Mouse (Mus musculus) liver, embryonic 12.5 days (tissue): ENCODE measurements around the gene Nlrp10. TPM values are rescaled to one million over a fixed set of nuclear protein-coding genes. Genes with fewer than 3 reads are reported as not detected.

Source experiments
- ATAC-seq: fragments of 200-750 bp; cut with Nextera tagmentation; 2 replicates; pipeline ENCODE4 v1.8.0; 2017; ENCODE audit warnings: moderate number of reproducible peaks, mild to moderate bottlenecking, moderate library complexity
- H3K27ac ChIP-seq: fragments of 300-500 bp; sonication (generic); 2 replicates; pipeline ENCODE4 v1.5.1; 2016; ENCODE audit warnings: mild to moderate bottlenecking
- H3K27me3 ChIP-seq: fragments of 300-500 bp; sonication (generic); replicated peaks from 2 replicates; pipeline ENCODE4 v1.6.1; 2016; ENCODE audit warnings: mild to moderate bottlenecking, moderate library complexity
- H3K36me3 ChIP-seq: fragments of 300-500 bp; sonication (generic); 2 replicates; pipeline ENCODE4 v1.6.1; 2016; ENCODE audit warnings: mild to moderate bottlenecking, moderate library complexity
- H3K4me1 ChIP-seq: fragments of 300-500 bp; sonication (generic); 2 replicates; pipeline ENCODE4 v1.6.1; 2016
- H3K4me2 ChIP-seq: fragments of 300-500 bp; sonication (generic); 2 replicates; pipeline ENCODE4 v1.6.1; 2016; ENCODE audit warnings: mild to moderate bottlenecking, moderate library complexity
- H3K4me3 ChIP-seq: fragments of 300-500 bp; sonication (generic); 2 replicates; pipeline ENCODE4 v1.5.1; 2016; ENCODE audit warnings: mild to moderate bottlenecking, moderate library complexity
- H3K9ac ChIP-seq: fragments of 300-500 bp; sonication (generic); 2 replicates; pipeline ENCODE4 v1.6.1; 2016; ENCODE audit warnings: mild to moderate bottlenecking, moderate library complexity
- H3K9me3 ChIP-seq: fragments of 300-500 bp; sonication (generic); replicated peaks from 2 replicates; pipeline ENCODE4 v1.6.1; 2016; ENCODE audit warnings: mild to moderate bottlenecking, moderate library complexity
- WGBS: fragments of 180-500 bp; shearing (Covaris S2); methylation state at CpG from one replicate; pipeline ENCODE4 v1.1.7; 2016; ENCODE audit not compliant: insufficient replicate concordance; 5-methylcytosine and 5-hydroxymethylcytosine counted together
- polyA plus RNA-seq: library from polyadenylated mRNA; unstranded; fragments of >200 nt; fragmentation: Nextera tagmentation; extraction: Ambion mirVana; gene quantifications from 2 replicates; pipeline ENCODE4 v1.2.1, GENCODE M21; 2016

The Nlrp10 gene
- polyA plus RNA-seq: 0.08 and 0.10 TPM in 2 replicates

DNA sequence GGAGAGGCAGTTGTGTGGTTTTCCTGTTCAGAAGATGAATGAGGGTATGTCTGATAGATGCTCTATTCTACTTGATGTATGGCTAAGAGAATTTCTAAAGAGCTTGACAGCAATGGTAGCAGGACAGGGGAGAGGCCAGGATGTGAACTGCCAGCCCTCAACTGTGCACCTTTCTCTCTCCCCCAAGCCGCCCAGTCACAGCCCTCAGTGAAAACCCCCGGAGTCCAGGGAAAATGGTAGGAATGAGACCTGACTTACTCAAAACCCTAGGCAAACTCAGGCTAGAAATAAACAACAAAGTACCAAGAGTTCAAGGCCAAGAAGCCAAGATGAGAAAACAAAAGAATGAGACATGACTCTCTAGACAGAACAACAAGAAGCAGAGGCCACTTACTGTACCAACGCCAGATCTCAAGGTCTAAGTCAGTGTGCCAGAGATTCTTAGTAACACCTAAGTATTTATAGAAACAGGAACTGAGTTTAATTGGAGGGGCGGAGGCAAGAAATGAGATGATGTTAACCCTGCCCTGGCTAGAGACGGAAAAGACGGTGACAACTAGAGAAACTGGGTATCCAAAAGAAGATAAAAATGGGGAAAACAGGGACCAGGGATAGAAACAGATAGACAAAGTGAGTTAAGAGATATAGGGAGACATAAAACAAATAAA lies at the start of gene Nlrp10:
Gene Nlrp10 (minus strand): TSS at position 453 of the 668 bp plus-strand sequence.
- H3K4me1 ChIP-seq: peaks cover 2% of the 10 kb centered on the region
- H3K9ac ChIP-seq: no peak within 1 kb of the TSS
- ATAC-seq: no peak
- no peaks in the 10 kb centered on the region for H3K36me3 ChIP-seq
- H3K9me3 ChIP-seq: no peaks in the 10 kb centered on the region
- H3K27me3 ChIP-seq: peaks cover 4% of the 10 kb centered on the region; the same call in 1 of the 2 replicates
- H3K27ac ChIP-seq: no peak within 1 kb of the TSS
- H3K4me3 ChIP-seq: no peak within 1 kb of the TSS
- no peak within 1 kb of the TSS for H3K4me2 ChIP-seq
- 39% methylated on average over 6 of the region's 6 CpGs for WGBS

DNA sequence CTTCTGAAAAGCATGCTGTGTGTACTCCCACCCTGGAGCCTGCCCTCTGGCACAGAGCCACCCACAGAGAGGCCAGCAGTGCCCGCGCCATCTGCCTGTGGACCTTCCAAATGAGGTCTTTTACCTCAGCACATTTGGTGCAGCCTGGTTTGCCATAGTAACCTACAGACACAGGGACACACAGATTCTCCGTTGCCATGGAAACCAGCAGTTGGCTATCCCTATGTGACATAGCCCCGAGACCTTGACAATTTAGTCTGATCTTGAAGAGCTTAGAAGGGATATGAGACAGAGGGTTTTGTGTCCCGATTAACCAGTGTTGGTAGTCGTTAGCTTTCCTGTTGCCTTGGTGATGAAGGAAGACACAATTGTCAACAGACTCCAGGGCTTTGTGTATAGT lies 42.3 kb upstream of the Nlrp10 start:
- no peak for ATAC-seq
- WGBS: 62% methylated on average over 6 of the region's 6 CpGs

DNA sequence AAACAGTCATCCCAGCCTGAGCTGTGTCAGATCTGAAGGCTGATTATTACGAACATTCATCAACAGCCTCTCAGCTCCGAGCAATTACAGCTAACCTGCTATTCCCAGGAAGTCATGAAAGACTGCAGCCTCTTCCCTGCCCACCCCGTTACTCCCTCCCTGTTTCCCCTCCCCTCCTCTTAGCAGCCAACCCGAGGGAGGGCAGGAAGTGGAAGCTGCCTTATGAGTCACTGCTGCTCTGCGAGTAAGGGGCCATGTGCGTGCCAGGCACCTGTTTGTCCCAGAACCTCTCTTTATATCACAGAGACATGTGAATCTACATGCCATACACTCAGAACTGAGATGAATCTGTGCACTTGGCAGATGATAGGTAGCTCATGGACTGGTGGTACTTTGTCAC lies 38.2 kb upstream of the Nlrp10 start:
- Histone ChIP-seq H3K36me3 (no peaks in the 10 kb centered on the region), H3K9ac (no peak overlapping the region), H3K4me2 (no peak overlapping the region), H3K27me3 (0 out of 2 replicates have a peak, but pooled peaks cover 3% of the 10 kb centered on the region), H3K4me3 (no peak overlapping the region), H3K27ac (no peak overlapping the region), H3K9me3 (no peaks in the 10 kb centered on the region), H3K4me1 (no peaks in the 10 kb centered on the region)
- WGBS: 33% methylated on average over 6 of the region's 6 CpGs
- no peak for ATAC-seq

More for the DNA sequence above, 42.3 kb upstream of the Nlrp10 start:
- no peak overlapping the region for H3K9ac ChIP-seq
- H3K27me3 ChIP-seq: 0 out of 2 replicates have a peak, but pooled peaks cover 3% of the 10 kb centered on the region
- no peak overlapping the region for H3K4me3 ChIP-seq
- no peak overlapping the region for H3K27ac ChIP-seq
- H3K4me1 ChIP-seq: no peaks in the 10 kb centered on the region
- H3K9me3 ChIP-seq: no peaks in the 10 kb centered on the region
- H3K4me2 ChIP-seq: no peak overlapping the region
- no peaks in the 10 kb centered on the region for H3K36me3 ChIP-seq

DNA sequence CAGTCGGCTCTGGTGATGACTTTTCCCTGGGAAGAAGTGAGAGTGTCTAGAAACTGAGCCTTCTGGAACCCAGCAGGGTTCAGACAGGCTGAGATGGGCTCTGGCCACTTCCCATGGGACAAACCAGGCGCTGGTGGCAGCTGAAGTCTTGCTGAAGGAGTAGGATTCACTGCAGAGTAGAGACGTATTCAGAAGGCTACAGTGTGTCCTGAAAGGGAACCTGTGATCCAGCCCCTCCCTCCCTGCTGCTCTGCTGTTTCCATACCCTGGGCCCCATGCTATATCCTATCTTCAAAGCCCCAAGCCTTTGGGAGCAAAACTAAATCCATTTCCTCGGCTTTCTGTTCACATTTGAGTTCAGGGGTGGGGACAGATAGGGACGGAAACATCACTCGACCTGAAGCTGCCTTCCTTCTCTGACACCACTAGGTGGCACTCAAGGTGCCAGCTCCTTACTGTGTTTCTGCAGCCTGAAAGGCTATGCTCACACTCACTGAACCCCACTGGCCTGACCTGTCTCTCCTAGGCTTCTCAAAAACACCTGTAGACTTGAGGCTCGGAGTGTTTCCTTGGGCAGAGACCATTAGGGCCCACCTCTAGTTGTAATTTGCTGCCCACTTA lies 36.9 kb upstream of the Nlrp10 start:
- 20% methylated on average over 7 of the region's 7 CpGs for WGBS
- H3K36me3 ChIP-seq: no peaks in the 10 kb centered on the region
- H3K27me3 ChIP-seq: 0 out of 2 replicates have a peak, but pooled peaks cover 9% of the 10 kb centered on the region
- peak; percentile 49; the same call in 1 of the 2 replicates for ATAC-seq
- no peak overlapping the region for H3K9ac ChIP-seq
- H3K4me3 ChIP-seq: no peak overlapping the region
- no peaks in the 10 kb centered on the region for H3K4me1 ChIP-seq
- H3K4me2 ChIP-seq: no peak overlapping the region
- no peak overlapping the region for H3K27ac ChIP-seq
- no peaks in the 10 kb centered on the region for H3K9me3 ChIP-seq

DNA sequence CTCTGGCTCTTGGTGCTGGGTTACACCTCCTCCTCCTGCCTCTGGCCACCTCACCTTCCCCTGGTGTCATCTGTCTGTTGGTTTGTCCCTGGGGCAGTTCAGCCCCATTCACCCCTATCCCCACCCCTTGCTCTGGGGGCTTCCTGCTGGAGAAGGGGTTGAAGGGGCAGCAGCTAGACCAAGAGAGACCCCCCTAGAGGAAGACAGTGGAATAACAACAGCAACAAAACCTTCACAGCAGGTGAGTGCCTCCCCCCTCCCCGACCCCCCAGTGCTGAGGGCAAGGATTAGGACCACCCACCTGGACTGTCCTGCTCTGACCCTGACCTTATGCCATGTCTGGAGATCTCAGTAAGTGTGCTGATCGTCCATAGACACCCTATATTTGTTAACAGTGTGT lies 36.0 kb upstream of the Nlrp10 start:
- Histone ChIP-seq H3K27me3 (0 out of 2 replicates have a peak, but pooled peaks cover 9% of the 10 kb centered on the region), H3K9me3 (no peaks in the 10 kb centered on the region), H3K4me2 (no peak overlapping the region), H3K4me1 (no peaks in the 10 kb centered on the region), H3K4me3 (no peak overlapping the region), H3K9ac (no peak overlapping the region), H3K36me3 (no peaks in the 10 kb centered on the region), H3K27ac (no peak overlapping the region)
- WGBS: 19% methylated on average over 2 of the region's 2 CpGs
- ATAC-seq: no peak

DNA sequence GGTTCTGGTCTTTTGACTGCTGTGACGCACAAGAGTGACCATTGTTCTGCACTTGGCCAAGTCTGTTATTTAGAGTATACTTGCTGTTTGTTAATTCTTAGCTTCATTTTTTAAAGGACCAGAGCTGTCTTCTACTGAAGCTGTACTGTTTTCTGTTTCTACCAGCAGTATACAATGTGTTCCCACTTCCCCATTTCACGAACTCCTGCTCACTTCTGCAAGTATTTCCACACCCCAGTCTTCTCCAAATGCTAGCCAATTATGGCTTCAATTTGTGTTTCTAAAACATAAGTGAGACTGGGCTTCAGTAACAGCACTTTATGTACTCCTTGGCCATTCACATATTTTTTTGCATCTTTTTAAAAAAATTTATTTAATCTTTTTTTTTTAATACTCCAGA lies 27.8 kb upstream of the Nlrp10 start:
- H3K27me3 ChIP-seq: peaks cover 19% of the 10 kb centered on the region
- H3K9me3 ChIP-seq: no peaks in the 10 kb centered on the region
- H3K4me2 ChIP-seq: no peak overlapping the region
- H3K9ac ChIP-seq: no peak overlapping the region
- WGBS: 39% methylated on average over 2 of the region's 2 CpGs
- H3K4me3 ChIP-seq: no peak overlapping the region
- H3K27ac ChIP-seq: no peak overlapping the region
- no peak for ATAC-seq
- no peaks in the 10 kb centered on the region for H3K36me3 ChIP-seq
- no peaks in the 10 kb centered on the region for H3K4me1 ChIP-seq

DNA sequence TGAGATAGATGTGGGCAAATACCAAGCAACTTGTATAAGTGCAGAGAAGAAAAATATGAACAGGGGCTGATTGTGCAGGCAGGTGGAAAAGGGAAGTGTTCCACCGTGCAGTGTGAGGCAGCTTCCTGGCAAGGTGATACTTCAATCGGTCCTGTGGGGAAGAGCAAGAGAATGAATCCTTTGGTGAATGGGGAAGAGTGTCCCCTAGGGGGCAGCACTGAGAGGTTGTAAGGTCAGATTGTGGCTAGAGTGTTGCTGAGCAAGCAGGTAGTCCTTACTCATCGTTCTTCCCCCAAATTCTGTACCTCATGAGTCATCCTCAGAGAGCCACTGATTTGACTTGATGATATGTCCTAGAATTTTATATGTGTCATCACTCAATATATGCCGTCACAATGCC lies 24.2 kb upstream of the Nlrp10 start:
- no peak overlapping the region for H3K9ac ChIP-seq
- no peak for ATAC-seq
- no peaks in the 10 kb centered on the region for H3K36me3 ChIP-seq
- 37% methylated on average over 4 of the region's 4 CpGs for WGBS
- peaks cover 9% of the 10 kb centered on the region for H3K4me1 ChIP-seq
- H3K27ac ChIP-seq: no peak overlapping the region
- H3K27me3 ChIP-seq: peaks cover 46% of the 10 kb centered on the region
- no peaks in the 10 kb centered on the region for H3K9me3 ChIP-seq
- no peak overlapping the region for H3K4me2 ChIP-seq
- H3K4me3 ChIP-seq: no peak overlapping the region

DNA sequence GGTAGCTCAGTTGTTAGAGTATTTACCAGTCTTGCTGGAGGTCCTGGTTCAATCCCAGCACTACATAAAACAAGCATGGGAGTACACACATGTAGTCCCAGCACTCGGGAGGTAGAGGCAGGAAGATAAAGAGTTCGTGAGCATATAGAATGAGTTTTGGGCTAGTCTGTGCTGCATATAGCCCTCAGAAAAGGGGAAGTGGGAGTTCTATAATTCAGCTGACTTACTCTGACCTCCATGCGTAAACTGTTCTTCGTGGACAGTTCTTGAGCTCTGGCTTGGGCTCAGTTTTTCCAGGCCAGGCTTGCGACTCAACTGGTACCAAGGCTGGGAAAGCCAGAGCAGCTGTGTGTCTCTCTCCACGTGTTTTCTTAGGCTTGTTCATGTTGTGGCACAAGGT lies 22.8 kb upstream of the Nlrp10 start:
- Histone ChIP-seq H3K36me3 (no peaks in the 10 kb centered on the region), H3K27ac (no peak overlapping the region), H3K9me3 (no peaks in the 10 kb centered on the region), H3K4me3 (no peak overlapping the region), H3K4me2 (no peak overlapping the region), H3K27me3 (peaks cover 60% of the 10 kb centered on the region), H3K4me1 (peaks cover 9% of the 10 kb centered on the region), H3K9ac (no peak overlapping the region)
- 40% methylated on average over 6 of the region's 6 CpGs for WGBS
- no peak for ATAC-seq

DNA sequence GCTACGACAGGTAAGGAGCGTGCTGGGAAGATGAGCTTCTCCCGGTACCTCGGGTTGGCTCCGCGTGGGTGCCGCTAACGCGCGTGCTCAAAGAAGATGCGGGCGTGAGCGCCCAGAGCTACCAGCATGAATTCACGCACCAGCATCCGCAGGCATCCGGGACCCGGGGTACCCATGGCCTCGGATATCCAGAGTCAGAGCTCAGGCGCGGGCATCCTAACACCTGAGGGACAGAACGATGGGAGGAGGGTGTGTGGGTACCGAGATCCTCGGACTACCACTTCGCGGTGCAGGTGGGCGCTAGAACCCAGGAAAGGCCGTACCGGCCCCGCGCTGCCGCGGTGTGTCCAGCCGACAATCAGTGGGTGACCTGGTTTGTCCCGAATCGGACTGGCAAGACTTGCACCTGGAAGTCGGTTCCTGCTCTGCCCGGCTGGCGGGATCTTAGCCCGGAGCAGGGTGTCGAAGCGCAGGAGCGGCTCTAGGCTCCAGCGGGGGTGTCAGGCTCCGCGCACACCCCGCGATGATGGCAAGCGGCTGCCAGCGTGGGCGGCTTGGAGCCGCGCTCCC lies 20.9 kb upstream of the Nlrp10 start:
- no peak overlapping the region for H3K9ac ChIP-seq
- H3K4me1 ChIP-seq: peaks cover 9% of the 10 kb centered on the region
- H3K4me2 ChIP-seq: peak overlapping the region; percentile 60
- no peaks in the 10 kb centered on the region for H3K9me3 ChIP-seq
- peak overlapping the region; percentile 40 for H3K4me3 ChIP-seq
- H3K27ac ChIP-seq: no peak overlapping the region
- peaks cover under 1% of the 10 kb centered on the region; the same call in 1 of the 2 replicates for H3K36me3 ChIP-seq
- 3% methylated on average over 52 of the region's 52 CpGs for WGBS
- H3K27me3 ChIP-seq: peaks cover 59% of the 10 kb centered on the region
- peak; percentile 16; the same call in 1 of the 2 replicates for ATAC-seq

DNA sequence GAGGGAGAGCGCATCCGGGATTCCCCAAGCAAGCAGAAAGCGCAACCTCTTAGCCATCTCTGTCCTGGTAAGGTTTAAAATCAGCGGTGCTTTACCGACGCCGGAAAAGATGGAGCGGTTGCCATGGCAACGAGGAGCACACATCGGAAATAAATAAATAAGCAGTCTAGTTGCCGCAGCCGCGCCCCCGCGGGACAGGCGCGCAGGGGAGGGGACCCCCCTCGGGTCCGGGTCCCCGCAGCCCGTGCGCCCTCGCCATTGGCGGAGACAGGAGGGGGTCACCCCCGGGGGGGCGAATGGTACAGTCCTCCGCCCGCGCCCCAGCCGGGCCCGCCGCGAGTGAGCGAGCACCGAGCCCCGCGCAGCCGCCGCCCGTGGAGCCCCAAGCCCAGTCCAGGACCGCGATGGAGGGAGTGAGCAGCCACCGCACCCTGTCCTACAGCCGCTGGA lies 20.4 kb upstream of the Nlrp10 start, which contains the start of gene Tub:
Gene Tub (plus strand): TSS at position 27 of the 450 bp plus-strand sequence.
- 2% methylated on average over 44 of the region's 44 CpGs for WGBS
- H3K27me3 ChIP-seq: peaks cover 57% of the 10 kb centered on the region
- no peak within 1 kb of the TSS for H3K27ac ChIP-seq
- H3K4me1 ChIP-seq: peaks cover 9% of the 10 kb centered on the region
- peak within 1 kb of the TSS; percentile 60 for H3K4me2 ChIP-seq
- H3K9ac ChIP-seq: no peak within 1 kb of the TSS
- H3K36me3 ChIP-seq: peaks cover 5% of the 10 kb centered on the region
- no peaks in the 10 kb centered on the region for H3K9me3 ChIP-seq
- 0 out of 2 replicates have a peak, but pooled peaks have one; percentile 31 for ATAC-seq
- H3K4me3 ChIP-seq: peak within 1 kb of the TSS; percentile 40

DNA sequence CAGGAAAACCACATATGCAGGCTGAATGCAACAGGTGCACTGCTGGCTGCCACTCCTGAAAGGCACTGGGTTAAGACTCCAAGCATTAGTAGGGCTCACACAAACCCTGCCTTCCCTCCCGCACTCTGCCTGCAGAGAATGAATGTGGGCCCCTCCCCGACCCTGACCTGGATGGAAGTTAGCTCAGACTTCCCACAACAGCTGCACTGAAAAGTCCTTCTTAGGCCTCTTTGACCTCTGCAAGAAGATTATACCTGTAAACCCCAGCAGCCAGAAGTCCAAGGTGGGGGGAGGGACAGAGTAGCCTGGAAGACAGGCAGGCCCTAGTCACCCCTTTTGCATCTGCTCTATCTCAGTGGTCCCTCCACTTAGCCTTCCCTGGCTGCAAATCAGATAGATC lies 19.3 kb upstream of the Nlrp10 start:
- ATAC-seq: no peak
- Histone ChIP-seq H3K4me2 (no peak overlapping the region), H3K27ac (no peak overlapping the region), H3K4me1 (peaks cover 9% of the 10 kb centered on the region), H3K4me3 (no peak overlapping the region), H3K36me3 (peaks cover 13% of the 10 kb centered on the region), H3K9me3 (no peaks in the 10 kb centered on the region), H3K27me3 (peaks cover 57% of the 10 kb centered on the region), H3K9ac (no peak overlapping the region)
- 33% methylated on average over 2 of the region's 2 CpGs for WGBS

DNA sequence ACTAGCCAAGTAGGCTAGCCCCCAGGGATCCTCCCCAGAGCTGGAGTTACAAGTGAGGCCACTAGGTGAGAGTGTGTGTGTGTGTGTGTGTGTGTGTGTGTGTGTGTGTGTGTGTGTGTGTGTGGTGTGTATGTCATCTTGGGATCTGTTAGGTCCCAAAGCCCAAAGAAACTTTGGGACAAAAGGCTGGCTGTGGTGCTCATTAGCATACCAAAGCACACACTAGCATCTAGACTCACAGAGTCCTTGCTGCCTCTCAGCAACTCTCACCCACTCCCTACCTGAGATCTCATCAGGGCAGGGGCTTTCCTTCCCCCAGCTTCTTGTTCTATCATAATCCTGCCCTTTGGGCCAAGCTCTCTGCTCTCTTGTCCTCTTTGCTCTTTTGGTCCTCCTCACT lies 18.6 kb upstream of the Nlrp10 start:
- Histone ChIP-seq H3K4me3 (no peak overlapping the region), H3K36me3 (peaks cover 20% of the 10 kb centered on the region), H3K4me2 (no peak overlapping the region), H3K27ac (no peak overlapping the region), H3K4me1 (peaks cover 9% of the 10 kb centered on the region), H3K9ac (no peak overlapping the region), H3K9me3 (no peaks in the 10 kb centered on the region), H3K27me3 (peaks cover 57% of the 10 kb centered on the region)
- no peak for ATAC-seq
